Mouse (Mus musculus): ENCODE data around the gene Timm44. TPM values are rescaled to one million over a fixed set of nuclear protein-coding genes. Genes with fewer than 3 reads are reported as not detected.
"Not testable (repeated sequence)": the region's sequence is repeated elsewhere in the genome, so short reads cannot be mapped to it uniquely, and the experiment has no call there.

Timm44 gene
- polyA plus RNA-seq, 1 experiment from 2014 or later = 43.6 TPM

GRCm38 (mm10) chr8:4257350-4257749 lies 18.4 kb downstream of the Timm44 start:
- ATAC-seq = no peak
- no peaks in the 10 kb centered on the region for H3K27me3 ChIP-seq (replicated peaks; ENCODE audit: control insufficient read depth, insufficient read depth, low read length)
- 47% methylated on average over 4 of the region's 4 CpGs for WGBS
- H3K9me3 ChIP-seq (ENCODE audit: control insufficient read depth, low read length) = no peaks in the 10 kb centered on the region
- peaks cover 30% of the 10 kb centered on the region for H3K36me3 ChIP-seq (ENCODE audit: control insufficient read depth, insufficient read depth, low read length)
- peak overlapping the region; percentile 59 for H3K4me2 ChIP-seq (ENCODE audit: low read length)
- H3K4me3 ChIP-seq (ENCODE audit: low read length) = peak overlapping the region; percentile 75
- H3K4me1 ChIP-seq (ENCODE audit: control insufficient read depth, insufficient read depth, low read depth, low read length) = peaks cover 33% of the 10 kb centered on the region
- peak overlapping the region; percentile 88 for H3K9ac ChIP-seq (ENCODE audit: low read depth, low read length)
- peak overlapping the region; percentile 97 for H3K27ac ChIP-seq (ENCODE audit: low read depth, low read length)

- Histone ChIP-seq H3K9me3 (ENCODE audit: control insufficient read depth, low read length) (no peaks in the 10 kb centered on the region), H3K4me2 (ENCODE audit: low read length) (peak overlapping the region; percentile 59), H3K4me3 (ENCODE audit: low read length) (peak overlapping the region; percentile 75), H3K27me3 (replicated peaks; ENCODE audit: control insufficient read depth, insufficient read depth, low read length) (no peaks in the 10 kb centered on the region), H3K36me3 (ENCODE audit: control insufficient read depth, insufficient read depth, low read length) (peaks cover 29% of the 10 kb centered on the region), H3K4me1 (ENCODE audit: control insufficient read depth, insufficient read depth, low read depth, low read length) (peaks cover 35% of the 10 kb centered on the region), H3K9ac (ENCODE audit: low read depth, low read length) (peak overlapping the region; percentile 88), H3K27ac (ENCODE audit: low read depth, low read length) (peak overlapping the region; percentile 97)
- no peak for ATAC-seq
- 27% methylated on average over 4 of the region's 4 CpGs for WGBS
These were observed 18.8 kb downstream of the Timm44 start for GRCm38 (mm10) chr8:4256911-4257310.

GRCm38 (mm10) chr8:4255471-4255870 lies 20.2 kb downstream of the Timm44 start:
- not testable (repeated sequence) for ATAC-seq; H3K9me3 ChIP-seq (ENCODE audit: control insufficient read depth, low read length); H3K4me2 ChIP-seq (ENCODE audit: low read length); H3K27ac ChIP-seq (ENCODE audit: low read depth, low read length); H3K9ac ChIP-seq (ENCODE audit: low read depth, low read length); H3K4me3 ChIP-seq (ENCODE audit: low read length); H3K27me3 ChIP-seq (replicated peaks; ENCODE audit: control insufficient read depth, insufficient read depth, low read length)
- WGBS = 88% methylated on average over 7 of the region's 7 CpGs
- peaks cover 35% of the 10 kb centered on the region for H3K4me1 ChIP-seq (ENCODE audit: control insufficient read depth, insufficient read depth, low read depth, low read length)
- H3K36me3 ChIP-seq (ENCODE audit: control insufficient read depth, insufficient read depth, low read length) = peaks cover 23% of the 10 kb centered on the region

- Histone ChIP-seq H3K9ac (ENCODE audit: low read depth, low read length) (peak overlapping the region; percentile 20; the same call in 1 of the 2 replicates), H3K4me3 (ENCODE audit: low read length) (peak overlapping the region; percentile 98), H3K36me3 (ENCODE audit: control insufficient read depth, insufficient read depth, low read length) (peaks cover 24% of the 10 kb centered on the region), H3K9me3 (ENCODE audit: control insufficient read depth, low read length) (no peaks in the 10 kb centered on the region), H3K4me1 (ENCODE audit: control insufficient read depth, insufficient read depth, low read depth, low read length) (peaks cover 31% of the 10 kb centered on the region), H3K4me2 (ENCODE audit: low read length) (peak overlapping the region; percentile 59), H3K27me3 (replicated peaks; ENCODE audit: control insufficient read depth, insufficient read depth, low read length) (no peaks in the 10 kb centered on the region), H3K27ac (ENCODE audit: low read depth, low read length) (peak overlapping the region; percentile 21; the same call in 1 of the 2 replicates)
- 63% methylated on average over 6 of the region's 6 CpGs for WGBS
- ATAC-seq = peak; percentile 4; the same call in 1 of the 2 replicates
These were observed 21.7 kb downstream of the Timm44 start for GRCm38 (mm10) chr8:4254001-4254400.

- under 1% methylated on average over 69 of the region's 69 CpGs for WGBS
These were observed 22.5 kb downstream of the Timm44 start, which contains the start of gene Snapc2 for GRCm38 (mm10) chr8:4252934-4253841. Gene Snapc2 (plus strand): TSS chr8:4253080.

GRCm38 (mm10) chr8:4252116-4252760 lies 23.5 kb downstream of the Timm44 start:
- peak overlapping the region; percentile 98 for H3K9ac ChIP-seq (ENCODE audit: low read depth, low read length)
- peaks cover 32% of the 10 kb centered on the region for H3K36me3 ChIP-seq (ENCODE audit: control insufficient read depth, insufficient read depth, low read length)
- peak overlapping the region; percentile 59 for H3K4me2 ChIP-seq (ENCODE audit: low read length)
- H3K27ac ChIP-seq (ENCODE audit: low read depth, low read length) = peak overlapping the region; percentile 97
- peak overlapping the region; percentile 98 for H3K4me3 ChIP-seq (ENCODE audit: low read length)
- H3K27me3 ChIP-seq (replicated peaks; ENCODE audit: control insufficient read depth, insufficient read depth, low read length) = no peaks in the 10 kb centered on the region
- WGBS = 47% methylated on average over 8 of the region's 8 CpGs
- peaks cover 23% of the 10 kb centered on the region for H3K4me1 ChIP-seq (ENCODE audit: control insufficient read depth, insufficient read depth, low read depth, low read length)
- ATAC-seq = no peak
- no peaks in the 10 kb centered on the region for H3K9me3 ChIP-seq (ENCODE audit: control insufficient read depth, low read length)

More at GRCm38 (mm10) chr8:4252934-4253841, 22.5 kb downstream of the Timm44 start, which contains the start of gene Snapc2:
- Histone ChIP-seq H3K9me3 (ENCODE audit: control insufficient read depth, low read length) (no peaks in the 10 kb centered on the region), H3K4me3 (ENCODE audit: low read length) (peak within 1 kb of the TSS; percentile 98), H3K27ac (ENCODE audit: low read depth, low read length) (peak within 1 kb of the TSS; percentile 97), H3K4me1 (ENCODE audit: control insufficient read depth, insufficient read depth, low read depth, low read length) (peaks cover 31% of the 10 kb centered on the region), H3K9ac (ENCODE audit: low read depth, low read length) (peak within 1 kb of the TSS; percentile 98), H3K27me3 (replicated peaks; ENCODE audit: control insufficient read depth, insufficient read depth, low read length) (no peaks in the 10 kb centered on the region), H3K36me3 (ENCODE audit: control insufficient read depth, insufficient read depth, low read length) (peaks cover 27% of the 10 kb centered on the region), H3K4me2 (ENCODE audit: low read length) (peak within 1 kb of the TSS; percentile 59)
- ATAC-seq = peak; percentile 88

- Histone ChIP-seq H3K9ac (ENCODE audit: low read depth, low read length) (no peak overlapping the region), H3K4me1 (ENCODE audit: control insufficient read depth, insufficient read depth, low read depth, low read length) (peaks cover 14% of the 10 kb centered on the region), H3K36me3 (ENCODE audit: control insufficient read depth, insufficient read depth, low read length) (peaks cover 38% of the 10 kb centered on the region), H3K4me2 (ENCODE audit: low read length) (no peak overlapping the region), H3K4me3 (ENCODE audit: low read length) (no peak overlapping the region), H3K27me3 (replicated peaks; ENCODE audit: control insufficient read depth, insufficient read depth, low read length) (no peaks in the 10 kb centered on the region), H3K27ac (ENCODE audit: low read depth, low read length) (no peak overlapping the region), H3K9me3 (ENCODE audit: control insufficient read depth, low read length) (no peaks in the 10 kb centered on the region)
- no peak for ATAC-seq
- 34% methylated on average over 26 of the region's 26 CpGs for WGBS
These were observed 25.3 kb downstream of the Timm44 start for GRCm38 (mm10) chr8:4250306-4250970.

GRCm38 (mm10) chr8:4249213-4249612 lies 26.5 kb downstream of the Timm44 start:
- peaks cover 11% of the 10 kb centered on the region for H3K4me1 ChIP-seq (ENCODE audit: control insufficient read depth, insufficient read depth, low read depth, low read length)
- WGBS = 19% methylated on average over 29 of the region's 29 CpGs
- H3K27ac ChIP-seq (ENCODE audit: low read depth, low read length) = no peak overlapping the region
- no peak overlapping the region for H3K4me3 ChIP-seq (ENCODE audit: low read length)
- peaks cover 42% of the 10 kb centered on the region for H3K36me3 ChIP-seq (ENCODE audit: control insufficient read depth, insufficient read depth, low read length)
- no peaks in the 10 kb centered on the region for H3K9me3 ChIP-seq (ENCODE audit: control insufficient read depth, low read length)
- H3K9ac ChIP-seq (ENCODE audit: low read depth, low read length) = no peak overlapping the region
- no peak overlapping the region for H3K4me2 ChIP-seq (ENCODE audit: low read length)
- no peaks in the 10 kb centered on the region for H3K27me3 ChIP-seq (replicated peaks; ENCODE audit: control insufficient read depth, insufficient read depth, low read length)
- ATAC-seq = no peak

All from hindbrain, embryonic 16.5 days (tissue).